In genomic region chr9:21769558-21770183, GRCm38 (mm10) we compare ENCODE assay signal across 8 mouse cellular contexts. TPM values are rescaled to one million over a fixed set of nuclear protein-coding genes. Genes with fewer than 3 reads are reported as not detected.
DNase-seq lines count a peak whose midpoint lies in the region; ATAC-seq and TF ChIP-seq lines count a peak whose summit lies in the region.

No protein-coding gene starts in this region.

- H3K27ac ChIP-seq in embryonic facial prominence, embryonic 15.5 days (replicated peaks), result peak overlapping the region; percentile 90
- no peak overlapping the region for H3K27ac ChIP-seq in hindbrain, postnatal 0 days

- H3K4me3 ChIP-seq in E14TG2a.4 (replicated peaks; ENCODE audit: low read length), result peak overlapping the region; percentile 75
- H3K4me3 ChIP-seq in embryonic facial prominence, embryonic 15.5 days (replicated peaks), result no peak overlapping the region
- no peak overlapping the region for H3K4me3 ChIP-seq in hindbrain, postnatal 0 days (ENCODE audit: low read length)

- TF ChIP-seq CTCF in E14TG2a.4 (conservative IDR thresholded peaks at IDR 0.05; ENCODE audit: low read length), result no peak
- no peak for TF ChIP-seq CTCF in hindbrain, postnatal 0 days (IDR thresholded peaks at IDR 0.05; ENCODE audit: low read depth)

- H3K4me2 ChIP-seq in embryonic facial prominence, embryonic 15.5 days (replicated peaks), result no peak overlapping the region
- no peak overlapping the region for H3K4me2 ChIP-seq in hindbrain, postnatal 0 days (ENCODE audit: low read depth, low read length)

- H3K9me3 ChIP-seq in E14TG2a.4 (ENCODE audit: low read length), result no peaks in the 10 kb centered on the region
- no peaks in the 10 kb centered on the region for H3K9me3 ChIP-seq in embryonic facial prominence, embryonic 15.5 days (replicated peaks)
- H3K9me3 ChIP-seq in hindbrain, postnatal 0 days (ENCODE audit: low read length), result no peaks in the 10 kb centered on the region

- H3K36me3 ChIP-seq in E14TG2a.4 (ENCODE audit: insufficient read depth, low read length), result peaks cover 78% of the 10 kb centered on the region
- peaks cover 46% of the 10 kb centered on the region for H3K36me3 ChIP-seq in embryonic facial prominence, embryonic 15.5 days
- no peaks in the 10 kb centered on the region for H3K36me3 ChIP-seq in hindbrain, postnatal 0 days (ENCODE audit: insufficient read depth, low read length)

- peak; percentile 38 for DNase-seq in gastrocnemius, postnatal 10 days
- no peak for DNase-seq in gastrocnemius, adult 18-20 months (ENCODE audit: low spot score)
- DNase-seq in hindbrain, postnatal 0 days (ENCODE audit: low spot score), result peak; percentile 12
- no peak for DNase-seq in embryo, embryonic 10 days (ENCODE audit: low spot score)
- no peak for DNase-seq in layer of hippocampus, postnatal 10 days (ENCODE audit: low spot score in 2 of 2)
- DNase-seq in frontal cortex, postnatal 10 days (ENCODE audit: low spot score in 2 of 2), result no peak

- ATAC-seq in embryonic facial prominence, embryonic 15.5 days (ENCODE audit: insufficient number of reproducible peaks, low FRiP score, low TSS enrichment, low read depth), result no peak
- ATAC-seq in hindbrain, postnatal 0 days, result peak; percentile 50

- WGBS in embryonic facial prominence, embryonic 15.5 days, result 77% methylated on average over 26 of the region's 26 CpGs
- WGBS in hindbrain, postnatal 0 days, result 63% methylated on average over 26 of the region's 26 CpGs

- peaks cover 88% of the 10 kb centered on the region for H3K4me1 ChIP-seq in E14TG2a.4 (replicated peaks; ENCODE audit: low read depth, low read length)
- peaks cover 32% of the 10 kb centered on the region for H3K4me1 ChIP-seq in embryonic facial prominence, embryonic 15.5 days
- peaks cover 5% of the 10 kb centered on the region; the same call in 1 of the 2 replicates for H3K4me1 ChIP-seq in hindbrain, postnatal 0 days (ENCODE audit: insufficient read depth, low read length)

- no peaks in the 10 kb centered on the region for H3K27me3 ChIP-seq in E14TG2a.4 (ENCODE audit: insufficient read depth, low read length)
- no peaks in the 10 kb centered on the region for H3K27me3 ChIP-seq in embryonic facial prominence, embryonic 15.5 days
- H3K27me3 ChIP-seq in hindbrain, postnatal 0 days (ENCODE audit: insufficient read depth, low read length), result no peaks in the 10 kb centered on the region

- no peak overlapping the region for H3K9ac ChIP-seq in embryonic facial prominence, embryonic 15.5 days
- no peak overlapping the region for H3K9ac ChIP-seq in hindbrain, postnatal 0 days (replicated peaks; ENCODE audit: low read length)

RNA-seq across cellular contexts. Expression of gene Spc24, which starts 9.6 kb away (rescaled TPM):
- 1 to 10 TPM; 6.1 to 7.3 TPM for total RNA-seq in gastrocnemius, postnatal 10 days (2021)
- 1 to 10 TPM; 1.9 TPM for total RNA-seq in gastrocnemius, adult 18-20 months (2021)
- polyA plus RNA-seq in embryonic facial prominence, embryonic 15.5 days (2015; fragmentation: Nextera tagmentation; extraction: Ambion mirVana), result 80.1 and 83.4 TPM in 2 replicates
- 20.3 and 31.1 TPM in 2 replicates for total RNA-seq in hindbrain, postnatal 0 days (2014; rRNA removed)
- polyA plus RNA-seq in hindbrain, postnatal 0 days (2015; fragmentation: Nextera tagmentation; extraction: Ambion mirVana), result 26.2 and 27.1 TPM in 2 replicates
- 1 to 10 TPM; 4.6 to 6.4 TPM for total RNA-seq in layer of hippocampus, postnatal 10 days (2021)

RNA-seq across cellular contexts. Expression of gene Kank2, which starts 28.9 kb away (rescaled TPM):
- 10 to 100 TPM; 27.4 to 31.6 TPM for total RNA-seq in gastrocnemius, postnatal 10 days (2021)
- total RNA-seq in gastrocnemius, adult 18-20 months (2021), result 10 to 100 TPM; 12.6 to 14.3 TPM
- 25.2 and 26.2 TPM in 2 replicates for polyA plus RNA-seq in embryonic facial prominence, embryonic 15.5 days (2015; fragmentation: Nextera tagmentation; extraction: Ambion mirVana)
- total RNA-seq in hindbrain, postnatal 0 days (2014; rRNA removed), result 15.6 and 19.1 TPM in 2 replicates
- 3.1 and 3.4 TPM in 2 replicates for polyA plus RNA-seq in hindbrain, postnatal 0 days (2015; fragmentation: Nextera tagmentation; extraction: Ambion mirVana)
- total RNA-seq in layer of hippocampus, postnatal 10 days (2021), result 1 to 10 TPM; 7.5 to 7.8 TPM

RNA-seq across cellular contexts. Expression of gene Ldlr, which starts 46.4 kb away (rescaled TPM):
- 10 to 100 TPM; 11.4 to 11.8 TPM for total RNA-seq in gastrocnemius, postnatal 10 days (2021)
- total RNA-seq in gastrocnemius, adult 18-20 months (2021), result 1 to 10 TPM; 2.4 to 2.6 TPM
- 35.5 and 39.4 TPM in 2 replicates for polyA plus RNA-seq in embryonic facial prominence, embryonic 15.5 days (2015; fragmentation: Nextera tagmentation; extraction: Ambion mirVana)
- 20.6 and 28.4 TPM in 2 replicates for total RNA-seq in hindbrain, postnatal 0 days (2014; rRNA removed)
- polyA plus RNA-seq in hindbrain, postnatal 0 days (2015; fragmentation: Nextera tagmentation; extraction: Ambion mirVana), result 10.7 and 10.9 TPM in 2 replicates
- total RNA-seq in layer of hippocampus, postnatal 10 days (2021), result 10 to 100 TPM; 17.2 to 21.3 TPM

Comparison
In these comparisons a context has a peak if more than half of its experiments do, and no peak if none do; other contexts are left out.
1. DNase-seq: peak in gastrocnemius, postnatal 10 days (single experiment) and hindbrain, postnatal 0 days (single experiment); none in gastrocnemius, adult 18-20 months (single experiment), embryo, embryonic 10 days (single experiment), layer of hippocampus, postnatal 10 days (0 of 2) and frontal cortex, postnatal 10 days (0 of 2).